Mouse (Mus musculus): ENCODE results near the gene Fbxl12. TPM values are rescaled to one million over a fixed set of nuclear protein-coding genes. Genes with fewer than 3 reads are reported as not detected.

Fbxl12 gene
- polyA plus RNA-seq, 1 experiment from 2014 or later: 14.3 TPM

DNA sequence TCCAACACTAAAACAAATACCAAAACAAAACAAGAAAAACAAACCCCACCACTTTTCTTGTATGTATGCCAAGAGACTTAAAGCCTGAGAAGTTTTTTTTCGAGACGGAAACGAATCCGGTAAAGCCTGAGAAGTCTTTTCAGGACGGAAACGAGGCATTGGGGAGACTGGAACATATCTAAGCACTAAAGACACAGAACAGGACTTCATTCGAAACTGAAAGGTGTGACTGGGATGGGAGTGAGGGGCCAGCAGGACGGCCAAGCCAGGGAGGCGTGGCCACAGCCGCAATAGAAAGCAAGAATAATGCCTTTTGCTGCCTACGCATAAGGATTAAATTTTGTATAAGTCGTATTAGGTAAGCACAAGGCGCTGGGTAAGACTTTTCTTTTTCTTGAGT, 786 bp downstream of the Fbxl12 start:
- Histone ChIP-seq H3K4me3 (ENCODE audit: low read depth, low read length) (peak overlapping the region; percentile 83), H3K27me3 (ENCODE audit: control insufficient read depth, insufficient read depth, low read length) (no peaks in the 10 kb centered on the region), H3K9me3 (ENCODE audit: control insufficient read depth, low read length) (no peaks in the 10 kb centered on the region), H3K36me3 (ENCODE audit: control insufficient read depth, insufficient read depth, low read length) (no peaks in the 10 kb centered on the region; the same call in 1 of the 2 replicates), H3K4me2 (replicated peaks; ENCODE audit: low read depth, low read length) (peak overlapping the region; percentile 97), H3K27ac (ENCODE audit: low read depth, low read length) (0 out of 2 replicates have a peak overlapping the region, but pooled peaks have one; percentile 92), H3K4me1 (replicated peaks; ENCODE audit: control insufficient read depth, insufficient read depth, low read length) (peaks cover 2% of the 10 kb centered on the region; the same call in 1 of the 2 replicates), H3K9ac (ENCODE audit: low read depth, low read length) (peak overlapping the region; percentile 49)
- peak; percentile 19 for DNase-seq (ENCODE audit: low spot score)
- 14% methylated on average over 13 of the region's 13 CpGs for WGBS
- ATAC-seq (ENCODE audit: low FRiP score): no peak

DNA sequence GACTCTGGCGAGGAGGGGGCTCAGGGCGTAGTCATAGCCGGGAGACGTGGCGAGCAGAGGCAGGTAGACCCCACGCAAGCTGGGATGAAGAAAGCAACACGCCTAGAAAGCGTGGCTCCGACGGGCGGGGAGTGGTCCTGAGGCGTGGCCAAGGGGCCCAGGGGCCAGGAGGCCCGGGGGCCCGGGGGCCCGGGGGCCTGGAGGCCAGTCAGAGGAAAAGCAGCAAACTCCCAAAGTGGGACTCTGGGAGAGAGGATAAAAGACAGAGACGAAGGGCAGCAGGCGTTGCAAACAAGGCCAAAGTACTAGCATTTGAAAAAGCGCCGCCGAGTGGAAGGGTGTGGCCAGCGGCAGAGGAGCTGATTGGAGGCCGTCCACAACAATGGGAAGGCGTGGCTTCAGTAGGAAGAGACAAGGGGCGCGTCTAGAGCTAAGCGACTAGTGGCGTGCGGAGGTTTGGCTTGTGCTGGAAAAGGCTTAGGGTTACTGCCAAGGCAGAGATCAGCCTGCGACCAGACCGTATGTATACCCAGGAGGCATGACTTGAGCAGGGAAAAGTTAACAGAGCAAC, 1.6 kb downstream of the Fbxl12 start:
- WGBS: under 1% methylated on average over 30 of the region's 30 CpGs
- Histone ChIP-seq H3K27ac (ENCODE audit: low read depth, low read length) (peak overlapping the region; percentile 92), H3K4me3 (ENCODE audit: low read depth, low read length) (peak overlapping the region; percentile 83), H3K4me1 (replicated peaks; ENCODE audit: control insufficient read depth, insufficient read depth, low read length) (peaks cover 2% of the 10 kb centered on the region; the same call in 1 of the 2 replicates), H3K27me3 (ENCODE audit: control insufficient read depth, insufficient read depth, low read length) (no peaks in the 10 kb centered on the region), H3K9ac (ENCODE audit: low read depth, low read length) (peak overlapping the region; percentile 49), H3K36me3 (ENCODE audit: control insufficient read depth, insufficient read depth, low read length) (no peaks in the 10 kb centered on the region; the same call in 1 of the 2 replicates), H3K4me2 (replicated peaks; ENCODE audit: low read depth, low read length) (peak overlapping the region; percentile 97), H3K9me3 (ENCODE audit: control insufficient read depth, low read length) (no peaks in the 10 kb centered on the region)
- peak; percentile 90 for DNase-seq (ENCODE audit: low spot score)
- peak; percentile 87 for ATAC-seq (ENCODE audit: low FRiP score)

- Histone ChIP-seq H3K27ac (ENCODE audit: low read depth, low read length) (peak within 1 kb of the TSS; percentile 92), H3K4me2 (replicated peaks; ENCODE audit: low read depth, low read length) (peak within 1 kb of the TSS; percentile 97), H3K9ac (ENCODE audit: low read depth, low read length) (peak within 1 kb of the TSS; percentile 84), H3K4me3 (ENCODE audit: low read depth, low read length) (peak within 1 kb of the TSS; percentile 83), H3K36me3 (ENCODE audit: control insufficient read depth, insufficient read depth, low read length) (no peaks in the 10 kb centered on the region; the same call in 1 of the 2 replicates), H3K4me1 (replicated peaks; ENCODE audit: control insufficient read depth, insufficient read depth, low read length) (peaks cover 2% of the 10 kb centered on the region; the same call in 1 of the 2 replicates), H3K27me3 (ENCODE audit: control insufficient read depth, insufficient read depth, low read length) (no peaks in the 10 kb centered on the region), H3K9me3 (ENCODE audit: control insufficient read depth, low read length) (no peaks in the 10 kb centered on the region)
- DNase-seq (ENCODE audit: low spot score): peak; percentile 93
- WGBS: under 1% methylated on average over 51 of the region's 51 CpGs
- ATAC-seq (ENCODE audit: low FRiP score): peak; percentile 89
Observed at GRCm38 (mm10) chr9:20642101-20642895, 2.3 kb downstream of the Fbxl12 start, which contains the start of gene Ubl5. Ubl5 (plus strand) TSS chr9:20642878.

DNA sequence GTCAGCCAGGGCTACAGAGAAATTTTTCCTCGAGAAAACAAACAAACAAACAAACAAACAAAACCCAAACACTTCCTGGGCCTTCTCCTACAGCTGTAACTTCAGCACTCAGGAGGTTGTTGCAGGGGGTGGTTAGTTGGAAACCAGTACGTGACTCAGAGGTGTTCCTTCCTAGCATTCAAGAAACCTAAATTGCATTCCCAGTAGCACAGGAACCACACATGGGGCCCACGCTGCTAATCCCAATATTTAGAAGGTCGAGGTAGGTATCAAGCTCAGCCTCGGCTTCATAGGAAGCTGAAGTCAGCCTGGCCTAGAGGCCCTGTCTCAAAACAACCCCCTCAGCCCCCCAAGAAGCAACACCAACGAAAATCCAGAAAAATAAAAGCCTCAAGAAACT, 3.1 kb downstream of the Fbxl12 start:
- 0 out of 2 replicates have a peak overlapping the region, but pooled peaks have one; percentile 17 for H3K27ac ChIP-seq (ENCODE audit: low read depth, low read length)
- peak overlapping the region; percentile 97 for H3K4me2 ChIP-seq (replicated peaks; ENCODE audit: low read depth, low read length)
- DNase-seq (ENCODE audit: low spot score) (no peak), ATAC-seq (ENCODE audit: low FRiP score) (no peak)
- no peaks in the 10 kb centered on the region; the same call in 1 of the 2 replicates for H3K36me3 ChIP-seq (ENCODE audit: control insufficient read depth, insufficient read depth, low read length)
- H3K4me3 ChIP-seq (ENCODE audit: low read depth, low read length): peak overlapping the region; percentile 83
- no peaks in the 10 kb centered on the region for H3K27me3 ChIP-seq (ENCODE audit: control insufficient read depth, insufficient read depth, low read length)
- WGBS: 35% methylated on average over 6 of the region's 6 CpGs
- H3K9ac ChIP-seq (ENCODE audit: low read depth, low read length): peak overlapping the region; percentile 84
- H3K9me3 ChIP-seq (ENCODE audit: control insufficient read depth, low read length): no peaks in the 10 kb centered on the region
- peaks cover 2% of the 10 kb centered on the region; the same call in 1 of the 2 replicates for H3K4me1 ChIP-seq (replicated peaks; ENCODE audit: control insufficient read depth, insufficient read depth, low read length)

DNA sequence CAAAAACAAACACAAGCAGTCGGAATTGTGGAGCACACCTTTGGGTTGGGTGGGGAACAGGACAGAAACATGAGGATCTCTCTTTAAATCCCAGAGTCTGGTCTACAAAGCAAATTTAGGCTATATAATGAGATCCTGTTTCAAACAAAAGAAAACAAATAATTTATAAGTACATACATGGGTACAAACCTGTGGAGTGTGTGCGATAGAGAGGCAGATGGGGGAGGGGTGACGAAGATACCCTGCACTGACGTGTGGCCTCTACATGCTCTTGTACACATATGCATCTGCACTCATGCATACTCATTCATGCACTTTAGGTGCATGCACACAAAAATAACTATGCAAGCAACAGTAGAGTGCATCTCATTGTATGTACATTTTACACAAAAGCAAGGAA, 5.1 kb downstream of the Fbxl12 start:
- DNase-seq (ENCODE audit: low spot score) (no peak), ATAC-seq (ENCODE audit: low FRiP score) (no peak)
- WGBS: 95% methylated on average over 4 of the region's 4 CpGs
- Histone ChIP-seq H3K9me3 (ENCODE audit: control insufficient read depth, low read length) (no peaks in the 10 kb centered on the region), H3K4me1 (replicated peaks; ENCODE audit: control insufficient read depth, insufficient read depth, low read length) (peaks cover 2% of the 10 kb centered on the region; the same call in 1 of the 2 replicates), H3K27ac (ENCODE audit: low read depth, low read length) (no peak overlapping the region), H3K36me3 (ENCODE audit: control insufficient read depth, insufficient read depth, low read length) (no peaks in the 10 kb centered on the region; the same call in 1 of the 2 replicates), H3K27me3 (ENCODE audit: control insufficient read depth, insufficient read depth, low read length) (no peaks in the 10 kb centered on the region), H3K4me3 (ENCODE audit: low read depth, low read length) (no peak overlapping the region), H3K4me2 (replicated peaks; ENCODE audit: low read depth, low read length) (no peak overlapping the region), H3K9ac (ENCODE audit: low read depth, low read length) (no peak overlapping the region)

DNA sequence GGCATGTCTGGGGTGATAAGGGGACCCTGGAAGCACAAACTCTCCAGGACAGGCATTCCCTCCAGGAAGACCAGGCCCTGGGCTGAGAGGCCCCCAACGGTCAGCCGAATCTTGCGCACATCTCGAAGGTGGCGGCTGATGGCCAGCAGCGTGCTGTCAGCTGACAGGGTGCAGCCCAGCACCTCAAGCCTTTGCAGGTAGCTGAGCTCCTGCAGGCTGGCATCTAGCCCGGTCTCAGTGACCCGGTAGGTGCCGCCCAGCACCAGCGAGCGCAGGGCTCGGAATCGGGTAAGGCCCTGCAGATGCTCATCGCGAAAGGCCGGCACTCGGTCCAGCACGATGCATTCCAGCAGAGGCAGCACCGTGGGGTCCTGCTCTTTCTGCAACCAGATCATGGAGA, 6.0 kb downstream of the Fbxl12 start:
- no peak for ATAC-seq (ENCODE audit: low FRiP score)
- no peak overlapping the region for H3K27ac ChIP-seq (ENCODE audit: low read depth, low read length)
- no peaks in the 10 kb centered on the region for H3K9me3 ChIP-seq (ENCODE audit: control insufficient read depth, low read length)
- H3K4me2 ChIP-seq (replicated peaks; ENCODE audit: low read depth, low read length): no peak overlapping the region
- no peaks in the 10 kb centered on the region; the same call in 1 of the 2 replicates for H3K36me3 ChIP-seq (ENCODE audit: control insufficient read depth, insufficient read depth, low read length)
- H3K4me1 ChIP-seq (replicated peaks; ENCODE audit: control insufficient read depth, insufficient read depth, low read length): peaks cover 2% of the 10 kb centered on the region; the same call in 1 of the 2 replicates
- H3K9ac ChIP-seq (ENCODE audit: low read depth, low read length): no peak overlapping the region
- 95% methylated on average over 19 of the region's 19 CpGs for WGBS
- no peak for DNase-seq (ENCODE audit: low spot score)
- no peak overlapping the region for H3K4me3 ChIP-seq (ENCODE audit: low read depth, low read length)
- H3K27me3 ChIP-seq (ENCODE audit: control insufficient read depth, insufficient read depth, low read length): no peaks in the 10 kb centered on the region

GRCm38 (mm10) chr9:20636790-20637189, 7.8 kb downstream of the Fbxl12 start:
- H3K4me3 ChIP-seq (ENCODE audit: low read depth, low read length): no peak overlapping the region
- no peaks in the 10 kb centered on the region for H3K9me3 ChIP-seq (ENCODE audit: control insufficient read depth, low read length)
- no peaks in the 10 kb centered on the region for H3K27me3 ChIP-seq (ENCODE audit: control insufficient read depth, insufficient read depth, low read length)
- WGBS: 83% methylated on average over 2 of the region's 2 CpGs
- no peak overlapping the region for H3K4me2 ChIP-seq (replicated peaks; ENCODE audit: low read depth, low read length)
- DNase-seq (ENCODE audit: low spot score) (no peak), ATAC-seq (ENCODE audit: low FRiP score) (no peak)
- H3K36me3 ChIP-seq (ENCODE audit: control insufficient read depth, insufficient read depth, low read length): no peaks in the 10 kb centered on the region; the same call in 1 of the 2 replicates
- H3K4me1 ChIP-seq (replicated peaks; ENCODE audit: control insufficient read depth, insufficient read depth, low read length): peaks cover 2% of the 10 kb centered on the region; the same call in 1 of the 2 replicates
- H3K9ac ChIP-seq (ENCODE audit: low read depth, low read length): no peak overlapping the region
- H3K27ac ChIP-seq (ENCODE audit: low read depth, low read length): no peak overlapping the region

GRCm38 (mm10) chr9:20636256-20636655, 8.3 kb downstream of the Fbxl12 start:
- H3K4me3 ChIP-seq (ENCODE audit: low read depth, low read length): no peak overlapping the region
- H3K36me3 ChIP-seq (ENCODE audit: control insufficient read depth, insufficient read depth, low read length): no peaks in the 10 kb centered on the region; the same call in 1 of the 2 replicates
- DNase-seq (ENCODE audit: low spot score) (no peak), ATAC-seq (ENCODE audit: low FRiP score) (no peak)
- no peaks in the 10 kb centered on the region for H3K27me3 ChIP-seq (ENCODE audit: control insufficient read depth, insufficient read depth, low read length)
- 78% methylated on average over 3 of the region's 3 CpGs for WGBS
- no peak overlapping the region for H3K27ac ChIP-seq (ENCODE audit: low read depth, low read length)
- no peak overlapping the region for H3K4me2 ChIP-seq (replicated peaks; ENCODE audit: low read depth, low read length)
- H3K4me1 ChIP-seq (replicated peaks; ENCODE audit: control insufficient read depth, insufficient read depth, low read length): no peaks in the 10 kb centered on the region
- no peaks in the 10 kb centered on the region for H3K9me3 ChIP-seq (ENCODE audit: control insufficient read depth, low read length)
- H3K9ac ChIP-seq (ENCODE audit: low read depth, low read length): no peak overlapping the region
